Mouse (Mus musculus): Measurements from ENCODE around the gene Gm45717.

Gm45717 gene

GRCm38 (mm10) chr7:140902036-140902875 is 53.5 kb downstream of the Gm45717 start:
- no peak for DNase-seq

GRCm38 (mm10) chr7:140900220-140900619 is 55.5 kb downstream of the Gm45717 start, which contains the start of gene Cox8b:
Gene Cox8b, minus strand, starts transcription at chr7:140900446.
- DNase-seq = no peak
